Mouse (Mus musculus) naive thymus-derived CD4-positive, alpha-beta T cell, adult 2 months (primary cell): ENCODE data around the gene Shb.
A peak's percentile ranks its signal among the peaks of the same experiment; 100 is the strongest.

ENCODE experiments used
- DNase-seq: peaks from one replicate; pipeline ENCODE4 v3.0.0-alpha.2; 2011; ENCODE audit warnings: low read depth

The Shb gene

DNA sequence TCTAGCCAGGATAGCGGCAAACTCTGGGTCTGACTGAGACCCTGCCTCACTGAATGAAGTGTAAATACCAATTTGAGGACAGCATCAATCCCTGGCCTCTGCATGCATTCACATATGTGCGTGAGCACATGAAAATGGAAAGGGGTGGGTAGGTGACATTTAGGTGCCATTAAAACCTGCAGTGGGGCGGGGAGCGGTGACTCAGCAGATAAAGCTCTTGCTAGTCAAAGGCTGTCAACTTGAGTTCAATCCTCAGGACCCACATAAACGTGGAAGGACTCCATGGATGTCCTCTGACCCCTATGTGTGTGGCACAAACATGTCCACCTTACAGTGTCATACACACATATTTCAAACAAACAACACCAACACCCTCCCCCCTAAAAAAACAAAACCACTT, 50.8 kb downstream of the Shb start:
- DNase-seq = no peak

- no peak for DNase-seq
Measured at GRCm38 (mm10) chr4:45480595-45480994, 51.7 kb downstream of the Shb start.

GRCm38 (mm10) chr4:45479433-45479832, 52.8 kb downstream of the Shb start:
- DNase-seq = no peak

- no peak for DNase-seq
Measured at GRCm38 (mm10) chr4:45478178-45478577, 54.1 kb downstream of the Shb start.

- DNase-seq = no peak
Measured at GRCm38 (mm10) chr4:45477047-45477446, 55.2 kb downstream of the Shb start.

GRCm38 (mm10) chr4:45474832-45475231, 57.4 kb downstream of the Shb start:
- DNase-seq = no peak

DNA sequence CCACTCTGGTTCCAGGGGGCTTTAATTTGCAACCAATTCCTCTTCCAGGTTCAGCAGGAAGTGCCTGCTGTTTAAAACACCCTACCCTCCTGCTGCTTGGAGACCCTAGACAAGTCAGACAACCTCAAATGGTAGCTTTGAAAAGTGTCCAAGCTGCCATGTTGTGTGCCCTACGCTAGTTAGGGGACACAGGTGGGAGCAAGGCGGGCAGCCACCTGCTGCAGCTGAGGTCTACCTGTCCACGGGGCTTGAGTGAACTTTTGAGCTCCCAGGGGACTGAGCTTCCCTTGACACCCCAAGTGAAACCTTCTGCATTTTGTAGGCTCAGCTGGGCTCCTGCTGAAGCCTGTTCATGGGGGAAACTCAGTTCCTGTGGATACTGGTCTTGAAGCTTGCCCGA, 58.1 kb downstream of the Shb start:
- no peak for DNase-seq

- no peak for DNase-seq
Measured at GRCm38 (mm10) chr4:45473129-45473528, 59.1 kb downstream of the Shb start.

GRCm38 (mm10) chr4:45472706-45473105, 59.6 kb downstream of the Shb start:
- DNase-seq = no peak

DNA sequence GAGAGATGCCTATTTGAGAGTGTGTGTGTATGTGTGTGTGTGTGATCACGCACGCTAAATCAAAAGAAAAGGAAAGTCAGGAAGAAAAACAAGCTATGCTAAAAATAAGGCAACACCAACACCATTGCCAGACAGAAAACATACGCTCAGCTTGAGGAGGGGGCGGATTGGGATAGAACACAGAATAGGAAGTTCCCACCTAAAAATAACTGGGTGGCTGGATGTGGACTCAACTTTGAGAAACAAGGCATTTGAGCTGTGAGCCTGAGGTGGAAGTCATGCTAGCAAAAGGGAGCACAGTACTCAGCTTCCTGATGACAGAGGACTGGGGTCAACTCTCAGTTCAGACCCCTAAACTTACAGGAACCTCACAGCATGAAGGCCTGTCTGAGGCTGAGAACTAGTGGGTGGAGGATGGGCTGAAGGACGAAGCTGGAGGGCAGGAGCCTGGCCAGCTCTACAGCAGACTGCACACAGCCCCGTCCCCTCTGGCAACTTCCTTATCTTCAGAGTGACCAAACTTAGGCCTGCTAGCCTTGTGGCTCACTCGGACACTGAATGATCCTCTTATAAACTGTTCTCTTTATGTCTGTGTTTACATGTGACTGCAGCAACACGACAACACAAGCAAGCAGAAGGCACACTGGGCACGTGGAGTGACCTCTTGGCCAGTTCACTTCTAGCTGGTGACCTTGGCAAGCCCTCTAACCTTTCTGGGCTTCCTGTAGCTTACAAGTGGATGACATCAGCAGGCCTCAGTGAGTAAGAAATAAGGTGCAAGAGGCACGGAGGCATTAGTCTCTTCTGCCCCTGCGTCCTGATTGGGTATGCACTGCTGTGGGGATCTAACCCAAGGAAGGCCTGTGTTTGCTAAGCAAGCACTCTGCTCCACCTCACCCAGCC, 60.4 kb downstream of the Shb start:
- DNase-seq = no peak

GRCm38 (mm10) chr4:45469057-45469456, 63.2 kb downstream of the Shb start:
- no peak for DNase-seq

DNA sequence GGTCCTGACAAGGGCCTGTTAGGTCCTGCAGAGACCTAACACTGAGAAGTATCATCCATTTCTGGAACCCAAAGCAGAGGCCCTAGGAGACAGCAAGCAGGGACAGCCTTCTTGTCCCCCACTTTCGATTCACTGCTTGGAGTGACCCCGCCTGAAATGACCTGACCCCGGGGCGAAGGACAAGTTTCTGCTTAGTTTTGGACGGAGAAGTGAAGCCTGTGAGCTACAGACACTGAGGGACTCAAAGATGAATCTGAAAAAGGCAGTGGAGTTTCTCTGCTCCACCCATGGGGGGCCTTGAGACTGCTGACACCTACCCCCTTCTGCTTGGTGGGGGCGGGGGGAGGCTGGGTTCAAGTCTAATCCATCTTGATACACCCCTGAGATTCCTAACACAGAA, 63.8 kb downstream of the Shb start:
- DNase-seq = no peak

GRCm38 (mm10) chr4:45467115-45467912, 65.0 kb downstream of the Shb start:
- no peak for DNase-seq

DNA sequence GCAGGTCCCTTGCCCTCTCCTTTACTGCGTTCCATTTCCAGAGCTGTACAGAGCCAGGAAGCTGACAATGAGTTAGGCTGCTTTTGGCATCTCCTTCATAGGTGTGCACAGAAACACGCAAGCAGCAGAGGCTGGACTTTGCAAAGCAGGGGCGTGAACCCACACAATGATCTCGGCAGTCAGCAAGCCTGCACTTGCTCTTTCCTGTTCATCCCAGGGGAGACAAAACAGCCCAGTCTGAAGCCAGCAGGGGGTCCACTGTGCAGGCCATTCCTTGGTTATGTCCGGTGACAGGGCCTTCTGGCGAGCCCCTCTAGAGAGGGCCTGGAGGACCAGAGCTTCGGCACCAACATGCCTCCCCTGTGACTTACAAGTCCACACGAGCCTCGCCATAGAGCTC, 67.3 kb downstream of the Shb start:
- DNase-seq = no peak

DNA sequence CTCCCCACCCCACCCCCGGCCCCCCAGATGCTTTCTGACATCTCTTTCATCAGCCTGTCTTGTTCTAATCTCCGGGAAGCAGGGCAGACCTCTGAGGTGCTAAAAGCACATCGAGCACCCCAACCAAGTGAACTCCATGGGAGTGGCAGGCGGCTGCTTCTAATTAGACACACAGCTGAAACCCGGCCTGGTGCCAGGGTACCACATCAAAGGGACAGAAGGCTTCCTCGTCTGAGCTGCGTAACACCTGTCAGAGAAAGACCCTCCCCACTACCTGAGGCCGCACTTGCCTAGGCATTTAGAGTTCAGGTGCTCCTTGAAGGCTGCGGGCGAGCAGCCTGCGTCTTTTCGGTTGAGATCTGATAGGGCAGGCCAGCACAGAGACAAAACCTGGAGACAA, 67.7 kb downstream of the Shb start:
- DNase-seq = peak; percentile 15

DNA sequence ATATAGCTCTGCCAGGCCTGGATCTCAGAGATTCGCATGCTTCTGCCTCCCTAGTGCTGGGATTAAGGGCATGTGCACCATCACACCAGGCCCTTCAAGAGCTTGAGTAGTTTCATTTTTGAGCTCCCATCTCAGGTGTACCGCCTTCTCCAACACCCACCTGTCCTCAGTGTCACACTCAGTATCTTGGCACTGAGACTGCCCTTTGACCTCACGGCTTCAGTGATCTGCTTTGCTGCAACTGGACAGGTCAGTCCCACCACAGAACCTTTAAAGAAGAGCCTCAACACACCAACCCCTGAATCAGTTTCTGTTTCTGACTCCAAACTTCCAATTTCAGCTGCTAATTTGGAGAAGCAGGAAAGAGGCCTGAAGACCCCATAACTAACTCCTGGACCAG, 68.1 kb downstream of the Shb start:
- no peak for DNase-seq

DNA sequence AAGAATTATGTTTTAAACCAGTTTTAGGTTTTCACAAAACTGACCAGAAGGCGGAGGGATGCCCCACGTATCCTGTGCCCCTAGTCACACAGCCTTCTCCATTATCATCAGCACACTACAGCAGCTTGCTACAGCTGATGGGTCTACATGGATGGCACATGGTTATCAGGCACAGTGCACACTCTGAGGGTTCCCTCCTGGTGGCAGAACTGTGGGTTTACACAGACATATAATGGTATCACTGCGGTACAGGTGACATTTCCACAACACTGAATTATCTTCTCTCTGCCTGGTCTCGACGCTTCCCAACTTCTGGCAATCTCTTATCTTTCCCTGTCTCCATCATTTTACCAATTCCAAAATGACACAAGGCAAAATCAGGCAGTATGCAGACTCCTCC, 69.6 kb downstream of the Shb start:
- DNase-seq = no peak

DNA sequence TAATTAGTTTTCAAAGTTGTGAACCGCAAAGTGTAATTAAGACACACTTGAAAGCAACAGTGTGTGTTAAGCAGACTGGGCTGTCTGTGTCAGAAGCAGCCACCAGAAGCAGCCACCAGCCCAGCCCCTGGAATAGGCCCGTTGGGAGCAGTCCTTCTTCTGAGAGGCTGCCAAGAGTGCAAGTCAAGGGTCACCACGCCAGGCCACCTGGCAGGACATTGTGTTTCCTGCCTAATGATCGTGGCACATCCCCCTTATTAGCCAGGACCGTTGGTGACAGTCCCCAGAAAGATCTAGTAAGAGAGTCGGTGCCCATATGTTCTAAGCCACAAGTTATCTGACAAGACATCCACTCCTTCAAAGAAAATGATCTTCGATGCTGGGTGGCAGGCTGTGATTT, 70.6 kb downstream of the Shb start:
- DNase-seq = no peak

DNA sequence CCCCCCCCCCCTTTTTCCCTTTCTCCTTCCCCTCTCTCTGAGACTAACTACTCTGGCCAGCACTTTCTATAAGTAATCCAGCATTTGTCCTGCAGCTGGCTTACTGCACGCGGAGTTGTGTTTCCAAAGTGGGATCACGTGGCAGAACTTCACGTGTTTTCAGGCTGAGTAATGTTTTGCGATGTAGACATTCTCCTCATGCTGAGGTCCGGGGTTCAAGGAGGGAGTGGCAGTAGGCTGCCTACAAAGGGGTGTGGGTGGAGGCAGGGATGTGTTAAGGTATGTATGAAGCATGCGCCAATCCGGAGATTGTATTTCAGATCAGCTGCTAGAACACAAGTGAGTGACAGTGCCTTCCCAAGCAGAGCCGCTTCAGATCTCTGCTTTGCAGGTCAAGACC, 72.9 kb downstream of the Shb start:
- DNase-seq = no peak

- DNase-seq = no peak
Measured at GRCm38 (mm10) chr4:45457543-45457942, 74.7 kb downstream of the Shb start.

DNA sequence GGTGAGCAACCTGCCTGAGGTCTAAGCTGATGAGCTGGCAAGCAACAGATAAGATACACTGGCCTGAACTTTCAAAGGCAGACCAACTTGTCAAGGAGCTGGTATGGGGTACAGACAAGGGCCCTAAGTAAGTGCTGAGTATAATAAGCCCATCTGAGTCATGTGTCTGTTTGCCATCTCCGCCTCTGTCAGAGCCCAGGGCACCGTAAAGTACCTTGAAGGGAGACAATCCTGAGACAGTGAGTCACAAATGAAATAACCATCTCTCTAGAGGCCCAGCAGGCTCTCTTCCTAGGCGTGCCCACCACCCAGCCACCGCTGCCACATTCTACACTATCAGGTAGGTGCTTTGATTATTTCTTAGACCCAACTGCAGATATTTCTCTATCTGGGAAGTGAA, 77.3 kb downstream of the Shb start:
- no peak for DNase-seq

GRCm38 (mm10) chr4:45453271-45453851, 78.9 kb downstream of the Shb start:
- no peak for DNase-seq

- DNase-seq = peak; percentile 3
Measured at GRCm38 (mm10) chr4:45452569-45453111, 79.6 kb downstream of the Shb start.
